Mouse (Mus musculus) gastrocnemius, postnatal 25 days (tissue): ENCODE results near the gene H2al2a. TPM values are rescaled to one million over a fixed set of nuclear protein-coding genes. Genes with fewer than 3 reads are reported as not detected.
"Not testable (repeated sequence)": the region's sequence is repeated elsewhere in the genome, so short reads cannot be mapped to it uniquely, and the experiment has no call there.

Experiments
- DNase-seq: peaks from one replicate; pipeline ENCODE4 v3.0.0; 2022
- total RNA-seq, 2 experiments: library from RNA; stranded (reverse); gene quantifications; 1 replicate in 1 of 2; 2 replicates in 1 of 2; pipeline ENCODE4 v1.2.3; 2021

The H2al2a gene
- total RNA-seq, 2 experiments from 2014 or later: not detected

DNA sequence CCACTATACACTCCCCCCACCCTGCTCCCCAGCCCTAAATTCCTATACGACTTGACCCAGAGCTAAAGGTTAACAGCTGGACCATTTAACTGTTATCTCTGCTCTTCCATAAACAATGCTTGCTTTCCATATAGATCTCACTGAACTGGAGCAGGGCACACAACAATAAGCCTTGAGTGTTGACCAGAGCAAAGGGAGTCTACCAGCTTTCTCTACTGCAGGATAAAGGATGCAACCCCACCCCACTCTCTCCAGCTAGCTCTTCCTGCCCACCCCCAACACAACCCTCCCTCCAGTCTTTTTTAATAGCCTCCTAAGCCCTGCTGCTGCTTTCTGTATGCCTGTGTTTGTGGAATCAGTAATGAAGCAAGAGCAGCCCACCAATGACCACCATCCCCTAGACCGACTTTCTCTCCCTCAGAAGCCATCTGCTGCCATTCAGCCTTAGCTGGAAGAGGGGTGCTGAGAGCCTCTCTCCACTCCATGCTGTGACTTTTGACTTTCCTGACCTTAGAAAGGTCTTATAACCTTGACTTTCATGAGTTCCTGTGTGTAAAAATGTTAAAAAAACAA is 22.8 kb downstream of the H2al2a start:
- no peak for DNase-seq

DNA sequence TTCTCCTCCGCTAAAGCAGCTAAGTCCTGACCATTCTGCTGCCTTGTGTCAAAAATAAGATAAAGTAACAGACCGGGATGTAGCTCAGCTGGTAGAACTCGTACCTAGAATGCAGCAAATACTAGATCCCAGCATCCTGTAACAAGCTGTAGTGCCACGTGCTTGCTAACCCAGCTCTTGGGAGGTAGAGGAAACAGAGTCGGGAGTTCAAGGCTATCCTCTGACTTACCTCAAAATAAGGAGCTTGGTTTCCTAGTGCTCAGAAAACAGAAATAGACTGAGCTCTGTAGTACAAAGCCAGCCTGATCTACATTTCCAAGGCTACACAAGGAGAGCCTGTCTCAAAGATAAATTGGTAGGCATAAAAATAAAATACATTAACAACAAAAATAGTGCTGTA is 23.5 kb downstream of the H2al2a start:
- no peak for DNase-seq

DNA sequence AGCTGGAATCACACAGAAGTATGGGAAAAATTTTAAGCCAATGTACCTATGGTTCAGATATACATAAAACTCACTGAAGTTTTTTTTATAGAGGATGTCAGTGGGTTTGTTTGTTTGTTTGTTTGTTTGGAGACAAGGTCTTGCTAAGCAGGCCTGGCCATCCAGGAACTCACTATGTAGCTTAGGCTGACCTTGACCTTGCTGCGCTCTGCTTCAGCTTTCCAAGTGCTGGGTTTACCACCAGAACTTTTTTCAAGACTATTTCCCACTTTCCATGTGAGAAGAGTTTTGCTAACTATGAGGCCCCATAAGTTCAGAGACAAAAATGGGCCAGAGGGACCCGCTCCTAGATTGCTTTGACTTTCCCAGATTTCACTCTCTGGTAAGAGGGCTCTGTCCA is 23.9 kb downstream of the H2al2a start:
- DNase-seq: no peak

DNA sequence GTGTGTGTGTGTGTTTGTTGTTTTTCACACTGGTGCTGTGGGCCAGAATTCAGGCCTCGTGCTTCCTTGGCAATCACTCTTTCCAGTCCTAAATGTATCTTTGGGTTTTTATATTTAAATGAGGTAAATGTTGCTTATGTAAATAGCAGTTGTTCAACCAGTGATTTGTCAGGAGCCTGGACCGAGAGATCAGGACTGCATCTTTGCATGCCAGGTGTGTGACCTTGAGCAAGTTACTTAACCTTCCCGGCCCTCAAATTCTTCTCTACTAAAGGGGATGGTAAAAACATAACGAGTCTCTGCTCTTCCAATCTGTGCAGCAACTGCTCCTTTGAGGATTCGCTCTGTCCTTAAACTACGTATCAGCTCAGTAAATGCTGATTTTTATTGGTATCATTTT is 25.4 kb downstream of the H2al2a start:
- no peak for DNase-seq

DNA sequence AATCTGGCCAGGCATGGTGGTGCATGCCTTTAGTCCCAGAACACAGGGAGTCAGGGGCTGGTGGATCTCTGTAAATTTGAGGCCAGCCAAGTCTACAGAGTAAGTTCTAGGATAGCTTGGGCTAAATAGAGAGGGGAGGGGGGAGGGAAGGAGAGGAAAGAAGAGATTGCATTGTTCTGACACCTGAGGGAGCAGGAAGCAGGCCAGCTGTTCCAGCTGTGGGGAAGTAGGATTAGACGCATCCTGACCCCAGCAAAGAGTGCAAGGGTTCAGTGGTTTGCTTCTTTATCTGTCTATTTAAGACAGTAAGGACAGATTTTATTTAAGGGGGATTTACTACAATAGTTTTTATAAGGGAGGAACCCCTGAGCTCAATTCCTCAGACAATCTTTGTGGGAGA is 26.1 kb downstream of the H2al2a start:
- DNase-seq: no peak

DNA sequence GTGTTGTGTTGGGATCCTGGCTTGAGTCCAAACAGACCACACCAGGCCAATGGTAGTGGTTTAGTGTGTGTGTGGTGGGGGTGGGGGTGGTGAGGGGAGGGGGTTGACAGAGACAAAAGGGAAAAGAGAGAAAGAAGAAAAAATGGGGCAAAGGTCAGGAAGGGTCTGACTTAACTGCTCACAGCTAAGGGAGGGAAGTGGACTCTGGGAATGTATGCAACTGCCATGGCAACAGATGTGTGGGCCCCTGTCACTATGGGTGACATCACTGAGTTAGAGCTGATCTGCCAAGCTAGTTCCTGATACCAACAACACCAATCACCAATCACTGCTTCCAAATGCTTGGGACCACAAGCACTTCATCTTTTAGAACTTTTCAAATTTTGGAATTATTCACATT is 26.6 kb downstream of the H2al2a start:
- no peak for DNase-seq

DNA sequence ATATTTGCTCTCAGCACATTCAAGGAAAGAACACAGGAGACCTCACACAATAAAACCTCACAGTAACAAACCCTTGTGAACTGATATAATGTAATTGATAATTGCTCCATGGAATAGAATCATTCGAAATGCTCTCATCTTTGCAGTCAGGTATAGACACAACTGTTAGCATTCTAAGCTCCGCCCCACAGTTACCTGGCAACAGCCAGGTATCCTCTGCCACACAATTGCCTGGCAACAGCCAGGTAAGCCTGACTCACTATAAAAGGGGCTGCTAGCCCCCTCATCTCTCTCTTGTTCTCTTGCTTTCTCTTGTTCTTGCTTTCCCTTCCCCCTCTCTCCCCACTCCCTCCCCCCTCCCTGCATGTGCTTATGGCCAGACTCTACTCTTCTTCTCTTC is 28.2 kb downstream of the H2al2a start:
- no peak for DNase-seq

DNA sequence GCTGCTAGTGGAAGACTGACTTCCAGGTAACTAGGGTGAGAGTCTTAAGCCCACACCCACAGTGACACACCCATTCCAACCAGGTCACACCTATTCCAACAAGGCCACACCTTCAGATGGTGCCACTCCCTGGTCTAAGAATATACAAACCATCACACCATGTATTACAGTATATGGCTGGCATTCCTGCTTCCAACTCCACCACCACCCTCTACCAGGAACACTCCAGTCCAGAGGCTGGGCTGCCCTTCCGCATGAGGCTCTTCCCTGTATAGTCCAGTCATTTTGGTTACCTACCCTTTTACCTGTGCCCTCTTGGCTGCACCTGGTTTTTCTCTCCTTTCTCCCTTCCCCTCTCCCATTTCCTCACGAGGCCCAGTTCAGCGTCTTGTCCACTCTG is 28.7 kb downstream of the H2al2a start:
- DNase-seq: not testable (repeated sequence)

DNA sequence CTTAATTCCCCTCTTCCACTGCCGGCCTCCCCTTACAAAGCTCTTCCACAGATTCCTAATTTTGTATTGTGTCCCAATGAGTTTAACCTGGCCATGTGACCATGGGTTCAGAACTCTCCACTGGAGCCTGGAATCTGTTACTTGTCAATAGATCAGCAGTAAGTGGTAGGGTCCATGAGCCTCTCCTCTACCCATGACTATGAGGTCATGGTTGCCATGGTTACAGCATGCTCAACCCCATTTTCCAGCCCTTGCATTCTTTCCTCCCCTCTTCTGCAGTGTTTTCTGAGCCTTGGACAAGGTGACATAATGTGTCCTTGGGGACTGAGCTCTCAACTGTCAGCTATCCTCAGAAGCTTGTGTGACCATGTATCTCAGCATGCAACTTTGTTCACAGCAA is 37.3 kb downstream of the H2al2a start:
- DNase-seq: no peak

DNA sequence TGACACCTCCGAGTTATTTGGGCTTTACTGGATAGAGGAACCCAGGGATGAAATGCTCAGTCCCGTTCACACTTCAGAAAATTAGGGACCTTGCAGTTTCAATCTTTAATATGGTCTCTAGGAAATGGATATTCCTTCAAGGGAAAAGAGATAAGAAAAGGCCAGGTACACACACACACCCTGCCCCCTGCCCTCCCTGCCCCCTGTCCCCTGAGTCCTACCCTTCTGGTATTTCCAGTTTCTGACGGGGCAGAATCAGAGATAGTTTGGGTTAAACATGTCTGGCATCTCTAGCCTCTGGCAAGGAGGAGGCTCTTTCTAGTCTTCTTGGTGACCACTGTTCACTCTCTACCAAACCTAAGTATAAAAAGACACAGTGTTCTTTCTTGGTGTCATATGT is 49.9 kb downstream of the H2al2a start:
- DNase-seq: no peak

Other genes with a start within 250 kb of the H2al2a start
- 1 to 10 TPM in 1 of 2 experiments, under 1 TPM in 1; 0.20 to 1.6 TPM for gene A930004D18Rik, start 40.8 kb upstream of the H2al2a start, total RNA-seq
- under 1 TPM; 0.32 to 0.54 TPM for gene Skida1, start 52.1 kb upstream of the H2al2a start, total RNA-seq
- gene Mllt10, start 58.3 kb upstream of the H2al2a start, total RNA-seq: 10 to 100 TPM; 15.1 to 18.5 TPM